Mouse (Mus musculus) urinary bladder, postnatal 10 days (tissue): ENCODE results near the gene Cep63.

Source experiments
- DNase-seq: peaks from one replicate; pipeline ENCODE4 v3.0.0; 2022; ENCODE audit warnings: low spot score

The Cep63 gene

GRCm38 (mm10) chr9:102558463-102558862, 67.9 kb downstream of the Cep63 start:
- DNase-seq, result no peak

GRCm38 (mm10) chr9:102553781-102554180, 72.6 kb downstream of the Cep63 start:
- DNase-seq, result no peak

- no peak for DNase-seq
These were observed 74.6 kb downstream of the Cep63 start for GRCm38 (mm10) chr9:102551771-102552170.

DNA sequence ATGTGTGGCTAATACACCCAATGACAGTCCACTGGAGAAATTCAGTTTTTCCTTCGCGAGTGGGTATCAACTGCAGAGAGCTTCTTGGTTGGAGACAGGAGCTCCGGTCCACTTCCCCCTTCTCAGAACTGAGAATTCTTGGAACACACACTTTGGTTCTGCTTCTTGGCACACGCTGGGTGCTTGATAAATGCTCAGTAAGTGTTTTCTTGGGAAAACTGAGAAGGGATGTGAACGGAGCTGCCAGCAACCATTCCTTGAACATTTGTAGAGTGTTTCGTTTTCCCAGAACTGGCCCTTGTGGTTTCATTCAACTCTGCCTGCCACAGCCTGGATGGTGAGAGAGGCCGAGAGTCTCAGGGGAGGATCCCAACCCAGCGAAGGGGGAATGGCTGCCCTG, 77.1 kb downstream of the Cep63 start:
- DNase-seq, result no peak

DNA sequence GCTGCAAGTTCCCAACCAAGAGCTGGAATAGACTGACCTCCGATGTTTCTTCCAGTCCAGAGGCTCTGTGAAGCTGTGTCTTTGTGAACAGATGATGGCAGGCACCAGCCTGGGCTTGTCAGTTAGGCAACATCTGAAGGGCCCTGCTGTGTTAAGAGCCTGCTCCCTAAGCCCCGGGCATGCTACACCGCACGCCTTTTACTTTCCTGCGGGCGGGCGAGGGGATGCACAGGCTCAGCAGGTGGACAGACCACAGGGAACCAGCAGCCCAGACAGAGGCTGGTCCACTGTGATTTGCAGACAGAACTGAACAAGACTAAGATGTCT, 79.3 kb downstream of the Cep63 start:
- no peak for DNase-seq

DNA sequence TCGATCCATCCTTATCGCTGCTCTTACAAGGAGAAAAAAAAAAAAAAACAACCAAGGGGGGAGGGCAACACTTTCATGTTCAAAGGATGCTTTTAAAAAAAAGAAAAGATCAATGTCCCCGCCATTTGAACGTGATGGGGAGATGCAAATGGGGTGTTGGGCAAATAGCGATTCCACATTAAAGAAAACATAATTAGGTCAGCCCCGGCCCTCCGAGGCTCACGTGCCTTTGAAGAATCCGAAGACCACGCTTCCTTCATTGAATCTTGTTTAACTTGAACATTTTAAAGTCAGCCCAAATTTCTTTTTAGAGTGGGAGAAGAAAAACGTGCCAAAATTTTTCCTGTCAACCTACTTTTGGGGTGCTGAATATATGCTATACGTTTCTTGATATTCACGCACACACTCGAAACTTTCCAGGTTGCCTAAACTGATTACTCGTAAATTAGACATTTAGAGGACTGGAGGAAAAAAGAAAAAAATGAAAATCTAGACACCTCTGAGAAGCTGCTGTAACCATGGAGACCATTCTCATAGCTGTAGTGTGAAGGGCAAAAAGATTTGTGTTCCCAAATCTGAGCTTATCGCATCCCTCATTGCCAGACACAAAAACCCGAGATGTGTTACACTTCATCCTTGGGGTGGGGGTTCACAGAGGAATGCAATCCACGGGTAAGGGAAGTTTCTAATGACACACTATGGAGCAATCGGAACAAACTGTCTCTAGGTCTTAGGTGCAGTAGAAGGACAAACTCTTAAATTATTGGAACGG, 79.9 kb downstream of the Cep63 start:
- no peak for DNase-seq

GRCm38 (mm10) chr9:102545406-102546255, 80.7 kb downstream of the Cep63 start:
- no peak for DNase-seq

DNA sequence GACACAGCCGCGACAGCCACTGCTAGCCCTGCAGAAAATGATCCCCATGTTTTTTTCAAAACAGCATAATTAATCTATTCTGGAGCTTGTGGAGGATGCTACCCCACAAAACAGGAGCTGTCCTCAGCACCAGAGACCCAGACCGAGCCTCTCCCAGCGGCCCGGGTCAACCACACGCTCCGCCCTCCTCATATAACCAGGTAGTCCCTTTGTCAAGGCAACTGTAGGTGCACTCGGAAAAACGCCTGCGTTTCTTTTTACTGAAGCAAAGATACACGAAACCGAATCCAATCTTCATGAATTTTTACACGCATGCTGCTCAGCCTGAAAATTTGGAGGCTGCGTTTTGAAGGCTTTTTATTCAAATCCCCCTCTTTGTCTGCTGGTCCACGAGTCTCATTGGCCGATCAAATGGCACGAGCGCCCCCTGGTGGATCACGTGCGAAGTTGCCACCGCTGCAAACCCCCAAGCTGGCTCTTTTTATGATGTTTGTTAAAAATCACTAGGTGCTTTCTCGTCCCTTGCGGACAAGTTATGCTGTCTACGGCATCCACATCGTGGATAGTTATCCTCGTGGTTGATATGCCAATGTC, 81.5 kb downstream of the Cep63 start:
- DNase-seq, result no peak

- no peak for DNase-seq
These were observed 82.1 kb downstream of the Cep63 start for GRCm38 (mm10) chr9:102544116-102544772.

GRCm38 (mm10) chr9:102543761-102544115, 82.6 kb downstream of the Cep63 start:
- no peak for DNase-seq

DNA sequence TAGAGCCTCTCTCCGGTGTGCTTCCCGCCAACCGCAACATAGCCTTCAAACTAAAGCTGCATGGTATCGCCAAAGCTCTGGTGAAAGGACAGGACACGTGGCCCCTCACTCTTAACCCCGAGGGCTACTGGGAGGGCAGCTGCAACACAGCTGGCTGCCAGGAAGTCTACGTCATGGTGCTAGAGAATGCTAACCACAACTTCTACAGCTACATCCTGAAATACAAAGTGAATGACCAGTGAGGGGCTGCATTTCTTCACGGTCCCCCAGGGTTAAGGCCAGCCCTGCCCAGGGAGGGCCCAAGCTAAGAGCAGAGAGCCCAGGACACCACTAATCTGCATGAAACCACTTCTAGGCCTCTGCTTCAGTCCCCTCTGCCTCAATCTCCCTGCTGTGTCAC, 83.8 kb downstream of the Cep63 start:
- no peak for DNase-seq

DNA sequence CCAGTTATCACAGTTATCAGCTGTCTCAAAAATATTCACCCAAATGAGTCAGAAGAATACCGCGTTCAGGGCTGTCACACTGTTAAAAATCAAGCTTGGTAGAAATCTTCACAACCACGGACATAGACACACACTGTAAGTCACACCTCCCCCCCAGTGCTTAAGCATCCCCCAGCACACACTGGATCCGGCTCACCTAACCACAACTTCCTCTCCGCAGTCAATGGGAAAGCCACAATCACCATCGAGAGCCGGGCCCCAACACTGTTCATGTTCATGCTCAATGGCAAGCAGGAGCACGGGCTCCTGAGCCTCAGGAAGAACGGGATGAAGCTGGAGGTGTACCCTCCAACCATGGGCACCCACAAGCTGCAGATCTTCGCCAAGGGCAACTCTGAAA, 84.7 kb downstream of the Cep63 start:
- DNase-seq, result no peak

GRCm38 (mm10) chr9:102539699-102540098, 86.6 kb downstream of the Cep63 start:
- DNase-seq, result no peak

- DNase-seq, result no peak
These were observed 89.4 kb downstream of the Cep63 start for GRCm38 (mm10) chr9:102536968-102537367.
